Mouse (Mus musculus): ENCODE data around the gene Kcnk10.

DNA sequence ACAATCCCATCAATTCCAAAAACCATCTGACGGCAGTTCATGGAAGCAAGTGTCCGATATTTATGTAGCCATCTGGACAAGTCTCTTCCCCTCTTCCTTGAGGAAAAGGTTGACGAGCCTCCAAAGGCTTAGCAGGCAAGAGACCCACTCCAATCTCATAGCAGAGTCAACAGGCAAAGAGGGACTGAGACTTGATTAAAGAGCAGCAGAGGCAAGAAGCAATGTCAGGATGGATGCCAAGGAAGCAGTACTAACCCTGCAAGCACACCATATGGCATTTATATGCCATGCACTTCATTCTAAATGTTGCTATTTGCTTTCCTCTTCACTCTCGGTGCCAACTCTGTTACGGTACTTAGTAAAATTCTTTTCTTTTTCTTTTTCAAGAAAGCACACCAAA is 119.6 kb downstream of the Kcnk10 start:
- no peak for TF ChIP-seq CTCF (IDR thresholded peaks at IDR 0.05; ENCODE audit: borderline replicate concordance, control insufficient read depth, extremely low read depth, insufficient read depth, low read length, poor library complexity)
- no peak for TF ChIP-seq POLR2A (IDR thresholded peaks at IDR 0.05; ENCODE audit: control insufficient read depth, extremely low read depth, insufficient read depth, low read length, poor library complexity)

Measured in thymus, adult 2 months (tissue).